Mouse (Mus musculus) stomach, embryonic 14.5 days (tissue): ENCODE results near the gene Ly86. TPM values are rescaled to one million over a fixed set of nuclear protein-coding genes. Genes with fewer than 3 reads are reported as not detected.

Experiments used
- ATAC-seq: fragments of 200-750 bp; cut with Nextera tagmentation; 2 replicates; pipeline ENCODE4 v1.8.0; 2017; ENCODE audit warnings: low read depth, moderate TSS enrichment; ENCODE audit not compliant: insufficient number of reproducible peaks, insufficient read depth, low FRiP score
- H3K27ac ChIP-seq: fragments of 300-500 bp; sonication (generic); 2 replicates; pipeline ENCODE4 v1.5.1; 2014; ENCODE audit warnings: mild to moderate bottlenecking, low read length, moderate library complexity, mixed read lengths
- H3K27me3 ChIP-seq: fragments of 300-500 bp; sonication (generic); 2 replicates; pipeline ENCODE4 v1.6.1; 2014; ENCODE audit warnings: low read length, control low read depth, mixed read lengths; ENCODE audit not compliant: control insufficient read depth, insufficient read depth
- H3K36me3 ChIP-seq: fragments of 300-500 bp; sonication (generic); 2 replicates; pipeline ENCODE4 v1.6.1; 2014; ENCODE audit warnings: mild to moderate bottlenecking, control low read depth, low read length, moderate library complexity, mixed read lengths; ENCODE audit not compliant: control insufficient read depth, insufficient read depth
- H3K4me1 ChIP-seq: fragments of 300-500 bp; sonication (generic); 2 replicates; pipeline ENCODE4 v1.6.1; 2014; ENCODE audit warnings: low read length, control low read depth, mixed read lengths; ENCODE audit not compliant: control insufficient read depth, insufficient read depth
- H3K4me2 ChIP-seq: fragments of 300-500 bp; sonication (generic); replicated peaks from 2 replicates; pipeline ENCODE4 v1.6.1; 2014; ENCODE audit warnings: low read depth, low read length, control low read depth
- H3K4me3 ChIP-seq: fragments of 300-500 bp; sonication (generic); 2 replicates; pipeline ENCODE4 v1.5.1; 2014; ENCODE audit warnings: low read depth, low read length, control low read depth
- H3K9ac ChIP-seq: fragments of 300-500 bp; sonication (generic); replicated peaks from 2 replicates; pipeline ENCODE4 v1.6.1; 2014; ENCODE audit warnings: low read depth, mild to moderate bottlenecking, control low read depth, low read length, moderate library complexity, mixed read lengths
- H3K9me3 ChIP-seq: fragments of 300-500 bp; sonication (generic); 2 replicates; pipeline ENCODE4 v1.6.1; 2016; ENCODE audit warnings: low read depth, low read length, control low read depth; ENCODE audit not compliant: control insufficient read depth
- WGBS: fragments of 180-500 bp; shearing (Covaris S2); extraction: QIAGEN DNeasy Blood & Tissue Kit; methylation state at CpG from one replicate; pipeline ENCODE4 v1.1.7; 2014; 5-methylcytosine and 5-hydroxymethylcytosine counted together
- polyA plus RNA-seq: library from polyadenylated mRNA; unstranded; fragments of >200 nt; fragmentation: Nextera tagmentation; extraction: Ambion mirVana; gene quantifications from 2 replicates; pipeline ENCODE4 v1.2.1, GENCODE M21; 2014

The Ly86 gene
- polyA plus RNA-seq, 1 experiment from 2014 or later = 13.1 TPM

DNA sequence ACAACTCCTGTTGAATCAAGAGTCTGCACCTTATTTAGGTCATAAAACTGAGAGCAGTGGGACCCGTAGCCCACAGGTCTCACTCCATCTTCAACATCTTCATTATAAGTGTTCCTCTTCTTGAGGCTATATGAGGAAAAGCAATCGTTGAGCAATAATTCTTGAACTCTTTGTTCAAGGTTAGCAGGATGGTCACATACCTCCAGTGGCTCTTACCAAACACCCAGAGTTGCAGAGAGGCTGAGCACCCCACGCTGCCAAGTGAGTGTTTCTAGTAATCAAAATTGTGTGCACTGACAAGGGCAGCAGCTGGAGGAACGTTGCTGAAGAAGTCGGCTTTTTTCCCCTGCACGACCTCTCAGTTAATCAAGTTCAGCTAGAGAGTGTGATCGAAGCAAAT, 7.1 kb upstream of the Ly86 start:
- H3K4me2 ChIP-seq = no peak overlapping the region
- H3K27ac ChIP-seq = no peak overlapping the region
- H3K4me3 ChIP-seq = no peak overlapping the region
- H3K4me1 ChIP-seq = no peaks in the 10 kb centered on the region
- H3K9ac ChIP-seq = no peak overlapping the region
- no peaks in the 10 kb centered on the region for H3K9me3 ChIP-seq
- no peaks in the 10 kb centered on the region for H3K36me3 ChIP-seq
- H3K27me3 ChIP-seq = no peaks in the 10 kb centered on the region
- no peak for ATAC-seq
- 77% methylated on average over 7 of the region's 7 CpGs for WGBS

DNA sequence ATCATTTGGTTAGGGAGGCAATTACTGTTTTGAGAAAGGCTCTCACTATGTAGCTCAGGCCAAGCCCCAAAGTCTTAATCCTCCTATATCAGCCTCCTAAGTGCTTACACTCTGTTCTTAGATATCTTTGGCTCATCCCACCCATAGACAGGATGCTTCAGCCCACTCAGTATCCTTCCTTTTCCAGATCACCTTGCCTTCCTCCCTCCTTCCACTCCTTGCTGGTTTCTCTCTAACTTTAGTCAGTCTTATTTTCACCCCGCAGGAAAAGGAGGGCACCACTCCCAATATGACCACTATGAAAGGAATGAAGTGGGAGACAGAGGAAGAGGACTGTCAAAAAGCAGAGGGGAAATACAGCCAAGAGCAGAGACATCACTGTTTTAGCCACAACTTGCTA, 2.2 kb upstream of the Ly86 start:
- H3K4me2 ChIP-seq = no peak overlapping the region
- no peaks in the 10 kb centered on the region for H3K4me1 ChIP-seq
- no peak overlapping the region for H3K4me3 ChIP-seq
- H3K27ac ChIP-seq = no peak overlapping the region
- H3K9me3 ChIP-seq = no peaks in the 10 kb centered on the region
- H3K36me3 ChIP-seq = no peaks in the 10 kb centered on the region
- no peaks in the 10 kb centered on the region for H3K27me3 ChIP-seq
- ATAC-seq = no peak
- 94% methylated on average over 1 of the region's 1 CpGs for WGBS
- no peak overlapping the region for H3K9ac ChIP-seq

DNA sequence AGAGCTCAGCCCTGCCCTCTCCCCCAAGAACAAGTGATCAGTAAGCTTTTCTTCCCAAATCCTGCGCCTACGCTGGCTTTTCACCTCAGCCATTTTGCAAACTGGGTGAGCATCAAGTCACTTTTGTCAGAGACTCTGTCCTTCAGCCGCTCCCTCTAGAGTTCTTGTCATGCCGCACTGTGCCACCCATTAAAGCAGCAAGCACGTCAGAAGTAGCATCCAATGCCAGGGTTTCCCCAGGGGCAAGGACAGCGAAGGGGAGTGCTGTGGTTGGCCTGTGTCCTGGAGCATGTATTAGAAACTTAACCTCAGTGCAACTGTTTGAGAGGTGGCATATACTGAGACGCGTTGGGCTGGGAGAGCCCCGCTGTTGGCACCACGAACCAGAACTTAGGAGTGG, 815 bp downstream of the Ly86 start:
- H3K27ac ChIP-seq = no peak overlapping the region
- WGBS = 91% methylated on average over 10 of the region's 10 CpGs

DNA sequence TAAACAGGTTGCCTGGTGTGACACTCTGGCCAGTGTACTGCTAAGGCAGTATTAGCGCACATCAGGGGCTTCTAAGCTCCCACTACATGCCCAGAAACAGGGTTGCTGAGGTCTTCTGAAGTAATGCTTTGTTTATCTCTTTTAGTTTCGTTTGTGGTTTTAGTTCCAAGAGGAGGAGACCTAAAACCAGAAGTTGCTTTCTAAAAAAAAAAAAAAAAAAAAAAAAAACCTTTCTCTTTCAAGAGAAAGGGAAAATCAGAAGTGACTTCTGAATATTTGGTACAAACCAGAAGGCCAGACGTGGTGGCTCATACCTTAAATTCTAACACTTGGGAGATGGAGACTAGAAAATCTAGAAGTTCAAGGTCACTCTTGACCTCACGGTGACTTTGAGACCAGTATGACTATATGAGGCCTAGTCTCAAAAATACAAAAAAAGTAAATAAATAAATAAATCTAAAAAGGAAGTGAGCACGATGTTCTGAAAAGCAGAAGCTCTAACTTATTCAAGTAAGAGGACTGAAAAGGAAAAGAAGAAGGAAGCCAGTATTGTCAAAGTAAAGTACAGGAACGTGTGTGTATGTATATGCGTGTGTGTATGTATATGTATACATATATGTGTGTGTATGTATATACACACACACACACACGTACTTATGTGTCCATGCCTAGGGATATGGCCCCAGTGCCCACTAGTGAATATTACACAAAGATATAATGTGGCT, 3.0 kb downstream of the Ly86 start:
- 83% methylated on average over 8 of the region's 8 CpGs for whole genome bisulfite sequencing
- Histone ChIP-seq H3K4me3 (no peak overlapping the region), H3K9me3 (no peaks in the 10 kb centered on the region), H3K9ac (no peak overlapping the region), H3K4me1 (no peaks in the 10 kb centered on the region), H3K27ac (no peak overlapping the region), H3K27me3 (no peaks in the 10 kb centered on the region), H3K36me3 (no peaks in the 10 kb centered on the region), H3K4me2 (no peak overlapping the region)
- no peak for ATAC-seq

More for the DNA sequence above, 815 bp downstream of the Ly86 start:
- H3K4me1 ChIP-seq = no peaks in the 10 kb centered on the region
- H3K9ac ChIP-seq = no peak overlapping the region
- H3K27me3 ChIP-seq = no peaks in the 10 kb centered on the region
- no peak overlapping the region for H3K4me3 ChIP-seq
- no peak for ATAC-seq
- H3K36me3 ChIP-seq = no peaks in the 10 kb centered on the region
- H3K9me3 ChIP-seq = no peaks in the 10 kb centered on the region
- H3K4me2 ChIP-seq = no peak overlapping the region

DNA sequence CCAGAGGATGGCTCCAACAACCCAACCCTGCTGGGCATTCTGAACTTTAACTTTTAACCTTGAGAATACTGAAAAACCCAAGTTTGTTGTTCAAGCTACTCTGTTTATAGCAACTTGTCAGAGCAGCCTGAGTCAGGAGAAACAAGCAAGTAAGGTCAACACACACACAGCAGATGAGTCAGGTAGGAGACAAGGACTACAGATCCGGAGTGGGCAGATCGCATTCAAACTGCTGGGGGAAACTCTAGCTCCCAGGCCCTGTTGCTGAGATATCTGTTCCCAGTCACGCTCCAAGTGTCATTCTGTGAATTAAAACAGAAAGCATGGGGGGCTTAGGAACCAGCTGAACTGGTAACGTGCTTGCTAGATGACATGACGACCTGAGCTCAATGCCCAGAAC, 4.0 kb downstream of the Ly86 start:
- no peaks in the 10 kb centered on the region for H3K9me3 ChIP-seq
- no peak overlapping the region for H3K9ac ChIP-seq
- no peaks in the 10 kb centered on the region for H3K4me1 ChIP-seq
- no peak overlapping the region for H3K4me2 ChIP-seq
- 82% methylated on average over 5 of the region's 5 CpGs for WGBS
- H3K4me3 ChIP-seq = no peak overlapping the region
- ATAC-seq = no peak
- no peaks in the 10 kb centered on the region for H3K27me3 ChIP-seq
- H3K36me3 ChIP-seq = no peaks in the 10 kb centered on the region
- H3K27ac ChIP-seq = no peak overlapping the region

DNA sequence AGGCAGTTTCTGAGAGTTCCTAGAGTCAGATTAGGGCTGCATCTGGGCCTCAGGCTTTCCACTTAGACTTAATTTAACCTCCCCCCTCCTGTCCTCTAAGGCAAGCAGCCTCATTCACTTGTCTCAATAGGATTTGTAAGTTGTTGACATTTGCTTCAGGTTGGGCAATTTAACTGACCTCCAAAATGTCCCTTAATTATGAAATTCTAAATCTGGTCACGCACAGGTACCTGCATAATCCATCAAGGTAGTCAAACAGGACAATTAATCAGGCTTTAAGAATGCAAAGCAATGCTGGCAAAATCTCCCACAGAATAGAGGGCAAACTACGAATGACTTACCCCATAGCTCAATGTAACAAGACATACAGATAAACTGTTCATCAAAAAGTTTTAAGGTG, 8.0 kb downstream of the Ly86 start:
- no peak overlapping the region for H3K4me3 ChIP-seq
- no peak overlapping the region for H3K4me2 ChIP-seq
- no peaks in the 10 kb centered on the region for H3K4me1 ChIP-seq
- WGBS = 36% methylated on average over 2 of the region's 2 CpGs
- no peaks in the 10 kb centered on the region for H3K9me3 ChIP-seq
- ATAC-seq = no peak
- H3K27me3 ChIP-seq = no peaks in the 10 kb centered on the region
- H3K36me3 ChIP-seq = no peaks in the 10 kb centered on the region
- no peak overlapping the region for H3K9ac ChIP-seq
- H3K27ac ChIP-seq = no peak overlapping the region

DNA sequence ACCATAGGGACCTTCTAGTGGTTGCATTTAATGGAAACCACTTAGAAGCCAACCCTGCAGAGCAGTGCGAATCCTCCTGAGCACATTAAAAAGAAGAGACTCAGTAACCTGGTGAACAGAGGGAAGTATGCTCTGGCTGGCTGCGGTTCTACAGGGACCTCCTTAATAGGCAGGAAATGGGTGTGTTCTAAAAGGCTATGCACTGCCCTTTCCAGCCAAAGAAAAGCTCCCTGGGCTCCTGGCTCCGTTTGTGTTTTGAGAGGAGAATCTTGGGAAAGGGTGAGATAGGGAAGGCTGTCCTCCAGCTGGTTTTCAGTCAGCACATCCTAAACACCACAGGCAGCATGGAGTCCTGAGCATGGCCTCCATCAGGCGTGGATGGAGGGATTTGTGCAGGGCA, 8.9 kb downstream of the Ly86 start:
- Histone ChIP-seq H3K36me3 (no peaks in the 10 kb centered on the region), H3K4me1 (no peaks in the 10 kb centered on the region), H3K4me3 (no peak overlapping the region), H3K9ac (no peak overlapping the region), H3K4me2 (no peak overlapping the region), H3K27ac (no peak overlapping the region), H3K9me3 (no peaks in the 10 kb centered on the region), H3K27me3 (no peaks in the 10 kb centered on the region)
- WGBS = 52% methylated on average over 4 of the region's 4 CpGs
- no peak for ATAC-seq

DNA sequence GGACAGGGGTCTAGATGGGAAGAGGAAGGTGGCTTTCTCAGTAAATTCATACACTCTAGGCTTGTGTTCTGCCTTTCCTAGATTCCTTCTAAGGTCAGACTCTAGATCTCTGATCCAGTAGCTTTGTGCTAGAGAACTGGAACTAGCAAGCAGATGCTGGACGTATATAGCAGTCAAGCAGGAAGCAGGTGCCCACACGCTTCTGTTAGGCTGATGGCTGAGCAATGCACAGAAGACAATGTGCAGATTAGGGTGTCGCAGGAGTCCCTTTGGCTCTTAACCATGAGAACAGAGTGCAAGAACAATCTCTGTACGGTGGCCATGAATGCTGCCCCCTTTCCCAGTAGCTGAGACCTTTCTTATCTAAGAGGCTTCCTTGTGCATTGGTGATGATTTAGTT, 9.4 kb downstream of the Ly86 start:
- no peaks in the 10 kb centered on the region for H3K36me3 ChIP-seq
- H3K4me1 ChIP-seq = no peaks in the 10 kb centered on the region
- no peak overlapping the region for H3K9ac ChIP-seq
- H3K4me3 ChIP-seq = no peak overlapping the region
- no peaks in the 10 kb centered on the region for H3K27me3 ChIP-seq
- WGBS = 82% methylated on average over 4 of the region's 4 CpGs
- H3K9me3 ChIP-seq = no peaks in the 10 kb centered on the region
- ATAC-seq = no peak
- H3K4me2 ChIP-seq = no peak overlapping the region
- H3K27ac ChIP-seq = no peak overlapping the region
